Mouse (Mus musculus) cerebellum, adult 2 months (tissue): Measurements from ENCODE around the gene Gpx8. TPM values are rescaled to one million over a fixed set of nuclear protein-coding genes. Genes with fewer than 3 reads are reported as not detected.
A peak's percentile ranks its signal among the peaks of the same experiment; 100 is the strongest.

Experiments
- DNase-seq, 2 experiments: peaks; one replicate each; pipeline ENCODE4 v3.0.0; 2021
- H3K27ac ChIP-seq: fragments of 200-500 bp; 2 replicates; pipeline ENCODE4 v1.5.1; 2012; ENCODE audit warnings: low read length, control low read depth, inconsistent platforms; ENCODE audit not compliant: insufficient read depth
- H3K27me3 ChIP-seq: fragments of 200-500 bp; 2 replicates; pipeline ENCODE4 v1.6.1; 2012; ENCODE audit warnings: inconsistent platforms, mild to moderate bottlenecking, low read length, moderate library complexity; ENCODE audit not compliant: control insufficient read depth, insufficient read depth
- H3K4me1 ChIP-seq: fragments of 200-500 bp; 2 replicates; pipeline ENCODE4 v1.6.1; 2011; ENCODE audit warnings: low read length; ENCODE audit not compliant: control insufficient read depth, insufficient read depth
- H3K4me3 ChIP-seq: fragments of 200-500 bp; replicated peaks from 2 replicates; pipeline ENCODE3; 2011; ENCODE audit warnings: mild to moderate bottlenecking, low read depth, low read length, control low read depth; ENCODE audit not compliant: insufficient read depth
- CTCF ChIP-seq: fragments of 200-500 bp; IDR thresholded peaks from 2 replicates; pipeline ENCODE4 v1.5.1; 2011; ENCODE audit warnings: low read depth, mild to moderate bottlenecking, control low read depth, low read length, moderate library complexity, borderline replicate concordance; ENCODE audit not compliant: insufficient read depth
- POLR2A ChIP-seq: fragments of 200-500 bp; IDR thresholded peaks from 2 replicates; pipeline ENCODE4 v1.6.1; 2011; ENCODE audit warnings: low read length, control low read depth, borderline replicate concordance; ENCODE audit not compliant: insufficient read depth
- WGBS: fragments of 180-500 bp; shearing (Covaris S2); methylation state at CpG from one replicate; pipeline ENCODE4 v1.1.7; 2018; 5-methylcytosine and 5-hydroxymethylcytosine counted together
- polyA plus RNA-seq: library from polyadenylated mRNA; depleted of rRNA; stranded (reverse); fragments of >200 nt; gene quantifications from 2 replicates; pipeline ENCODE4 v1.2.3, GENCODE M21; 2012

Gene Gpx8
- polyA plus RNA-seq, 1 experiment = 7.8 TPM

GRCm38 (mm10) chr13:113034950-113035421 is 11.2 kb downstream of the Gpx8 start, which contains the start of gene Cdc20b:
Gene Cdc20b (plus strand): TSS chr13:113035111.
- Histone ChIP-seq H3K4me3 (peak within 1 kb of the TSS; percentile 54), H3K27ac (no peak within 1 kb of the TSS), H3K27me3 (no peaks in the 10 kb centered on the region; the same call in 1 of the 2 replicates), H3K4me1 (no peaks in the 10 kb centered on the region; the same call in 1 of the 2 replicates)
- WGBS = under 1% methylated on average over 46 of the region's 46 CpGs
- DNase-seq = peak; percentile 51 to 55
- TF ChIP-seq CTCF (no peak), POLR2A (no peak)

DNA sequence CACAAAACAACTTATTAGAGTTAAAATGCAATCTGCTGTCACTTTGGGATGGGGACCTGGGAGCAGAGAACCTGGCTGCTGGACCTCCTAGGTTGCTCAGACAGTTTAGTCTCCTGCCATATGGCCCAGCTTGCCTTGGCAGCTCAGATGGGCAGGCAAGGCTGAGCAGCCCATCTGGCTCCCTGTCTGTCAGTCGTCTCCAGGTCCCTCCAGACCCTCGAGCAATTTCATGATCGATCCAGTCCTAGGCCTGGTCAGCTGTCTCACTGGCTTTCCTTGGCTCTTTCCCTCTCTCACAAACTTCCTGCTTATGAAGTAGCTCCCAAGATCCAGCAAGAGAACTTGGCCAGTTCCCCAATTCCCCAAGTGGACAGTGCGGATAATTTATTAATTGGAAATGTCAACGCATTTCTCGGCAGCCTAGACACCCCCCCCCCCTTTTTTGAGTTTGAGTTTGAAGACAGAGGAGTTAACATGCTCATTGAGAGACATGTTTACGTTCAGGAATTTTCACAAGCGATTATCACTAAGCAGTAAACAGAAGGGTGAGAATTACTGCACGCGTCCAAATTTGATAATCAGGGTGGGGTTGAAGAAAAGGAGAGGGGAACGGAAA is 11.8 kb downstream of the Gpx8 start:
- no peak for TF ChIP-seq CTCF
- TF ChIP-seq POLR2A = no peak
- WGBS = 2% methylated on average over 11 of the region's 11 CpGs
- H3K27ac ChIP-seq = no peak overlapping the region
- H3K4me1 ChIP-seq = no peaks in the 10 kb centered on the region; the same call in 1 of the 2 replicates
- H3K27me3 ChIP-seq = no peaks in the 10 kb centered on the region; the same call in 1 of the 2 replicates
- peak; percentile 63 to 73 for DNase-seq
- H3K4me3 ChIP-seq = peak overlapping the region; percentile 54

DNA sequence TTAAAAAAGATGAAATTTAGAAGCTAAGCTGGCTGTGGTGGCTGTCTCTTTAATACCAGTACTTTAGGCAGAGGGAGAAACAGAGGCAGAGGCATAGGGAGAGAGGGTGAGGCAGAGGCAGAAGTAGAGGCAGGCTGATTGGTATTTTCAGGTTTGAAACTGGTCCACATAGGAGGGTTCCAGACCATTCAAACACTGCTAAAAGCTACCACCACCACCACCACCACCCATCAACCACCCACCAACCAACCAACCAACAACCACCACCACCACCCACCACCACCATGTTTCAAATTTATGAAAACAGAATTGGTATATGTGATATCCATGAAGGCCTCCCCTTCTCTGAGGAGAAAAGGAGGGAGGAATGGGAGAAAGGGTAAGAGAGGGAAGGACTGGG is 13.4 kb downstream of the Gpx8 start:
- Histone ChIP-seq H3K27ac (no peak overlapping the region), H3K4me1 (no peaks in the 10 kb centered on the region; the same call in 1 of the 2 replicates), H3K4me3 (no peak overlapping the region), H3K27me3 (no peaks in the 10 kb centered on the region; the same call in 1 of the 2 replicates)
- TF ChIP-seq POLR2A = no peak
- DNase-seq = no peak

DNA sequence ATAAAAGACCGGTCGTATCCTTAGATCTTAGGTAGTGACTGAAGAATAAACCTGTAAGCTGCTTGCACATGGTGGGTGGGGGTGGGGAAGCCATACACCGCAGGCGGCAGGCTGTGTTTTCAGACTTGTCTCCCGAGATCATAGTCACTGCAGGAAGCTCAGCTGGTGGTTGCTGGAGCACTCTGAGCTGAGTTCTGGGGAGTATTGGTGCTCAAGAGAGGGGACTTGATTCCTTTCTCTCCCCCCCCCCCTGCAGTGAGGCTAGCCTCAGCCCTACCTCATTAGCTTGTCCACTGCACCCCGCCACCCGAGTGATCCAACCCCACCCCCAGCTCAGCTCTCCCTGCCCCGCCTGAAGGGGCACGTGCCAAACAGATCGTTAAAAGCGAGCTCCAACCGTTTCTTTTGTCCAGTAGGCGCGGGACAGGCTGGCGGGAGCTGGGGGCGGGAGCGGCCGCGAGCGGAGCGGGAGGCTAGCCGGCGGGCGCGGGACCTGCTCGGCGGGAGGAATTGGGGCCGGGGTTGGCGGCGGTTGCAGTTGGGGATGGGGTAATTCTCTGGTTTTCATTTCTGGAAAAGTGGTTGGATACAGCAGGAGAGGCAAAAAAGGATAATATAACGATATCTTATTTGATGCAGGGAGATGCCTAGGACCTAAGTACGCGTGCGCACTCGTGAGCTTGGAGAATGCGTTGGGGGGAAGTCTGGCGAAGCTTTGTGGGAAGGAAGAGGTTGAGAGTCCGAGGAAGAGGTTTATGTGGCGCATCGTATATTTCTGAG is 14.2 kb downstream of the Gpx8 start:
- peak overlapping the region; percentile 69 for H3K4me3 ChIP-seq
- peak; percentile 41 to 54 for DNase-seq
- WGBS = 1% methylated on average over 40 of the region's 40 CpGs
- H3K27ac ChIP-seq = no peak overlapping the region
- no peaks in the 10 kb centered on the region; the same call in 1 of the 2 replicates for H3K4me1 ChIP-seq
- TF ChIP-seq CTCF (no peak), POLR2A (no peak)
- no peaks in the 10 kb centered on the region; the same call in 1 of the 2 replicates for H3K27me3 ChIP-seq

DNA sequence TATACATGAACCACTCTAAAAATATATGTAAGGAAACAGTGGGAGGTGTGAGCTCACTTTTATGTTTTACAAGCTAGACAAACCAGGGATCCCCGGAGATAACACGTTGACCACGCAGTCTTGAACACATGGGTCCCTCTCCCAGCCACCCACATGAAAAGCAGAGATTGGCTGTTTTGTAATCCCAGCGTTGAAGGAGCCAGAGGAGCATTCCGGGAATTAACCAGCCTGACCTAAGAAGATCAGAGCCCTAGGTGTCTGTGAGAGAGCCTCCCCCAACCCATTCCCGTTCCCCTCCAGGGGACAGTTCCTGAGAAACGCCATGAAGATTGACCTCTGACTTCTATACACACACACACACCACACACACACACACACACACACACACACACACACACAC is 14.9 kb downstream of the Gpx8 start:
- H3K4me3 ChIP-seq = peak overlapping the region; percentile 69

GRCm38 (mm10) chr13:113023274-113024143 is 22.7 kb downstream of the Gpx8 start:
- TF ChIP-seq CTCF = no peak
- no peak for TF ChIP-seq POLR2A
- 89% methylated on average over 17 of the region's 17 CpGs for WGBS
- no peaks in the 10 kb centered on the region for H3K27me3 ChIP-seq
- H3K27ac ChIP-seq = no peak overlapping the region
- DNase-seq = no peak
- no peak overlapping the region for H3K4me3 ChIP-seq
- no peaks in the 10 kb centered on the region for H3K4me1 ChIP-seq

More for the DNA sequence above, 14.9 kb downstream of the Gpx8 start:
- no peak for TF ChIP-seq CTCF
- no peak for TF ChIP-seq POLR2A
- no peaks in the 10 kb centered on the region; the same call in 1 of the 2 replicates for H3K4me1 ChIP-seq
- DNase-seq = no peak
- H3K27ac ChIP-seq = no peak overlapping the region
- WGBS = 3% methylated on average over 7 of the region's 7 CpGs
- no peaks in the 10 kb centered on the region; the same call in 1 of the 2 replicates for H3K27me3 ChIP-seq

- Histone ChIP-seq H3K27ac (no peak overlapping the region), H3K4me1 (no peaks in the 10 kb centered on the region), H3K4me3 (no peak overlapping the region), H3K27me3 (no peaks in the 10 kb centered on the region)
- WGBS = 79% methylated on average over 8 of the region's 8 CpGs
- TF ChIP-seq POLR2A (no peak), CTCF (no peak)
- no peak for DNase-seq
Observed at GRCm38 (mm10) chr13:113022467-113022866, 23.7 kb downstream of the Gpx8 start.
